Mouse (Mus musculus) cerebellum, adult 9-11 months (tissue): ENCODE measurements at regions not wholly inside any gene's neighbourhood (a gene's known extent, or its start where the extent isn't known, plus 50 kb on each side); places are given as distances from the start of the nearest gene placed in this dataset.
A peak's percentile ranks its signal among the peaks of the same experiment; 100 is the strongest.

Experiments used
- DNase-seq: peaks from one replicate; pipeline ENCODE4 v3.0.0; 2022

DNA sequence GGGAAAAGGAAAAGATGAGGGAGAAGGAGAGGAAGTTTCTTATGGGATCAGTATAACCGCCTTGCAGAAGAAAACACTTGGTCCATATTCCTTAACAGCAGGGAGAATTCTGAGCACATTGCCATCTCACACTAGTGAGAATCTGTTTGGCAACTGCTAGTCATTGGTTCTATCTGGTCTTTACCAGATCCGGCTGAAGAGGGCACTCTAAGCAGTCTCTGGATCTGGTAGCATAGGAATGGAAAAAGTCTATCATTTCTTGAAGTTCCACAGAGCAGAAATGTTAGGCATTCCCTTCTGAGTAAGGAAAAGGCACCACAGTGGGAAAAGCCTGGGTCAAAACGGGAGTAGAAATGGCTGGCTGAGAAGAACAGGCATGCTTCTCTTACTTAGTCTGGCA is 315.4 kb upstream of the Apob start:
- no peak for DNase-seq

DNA sequence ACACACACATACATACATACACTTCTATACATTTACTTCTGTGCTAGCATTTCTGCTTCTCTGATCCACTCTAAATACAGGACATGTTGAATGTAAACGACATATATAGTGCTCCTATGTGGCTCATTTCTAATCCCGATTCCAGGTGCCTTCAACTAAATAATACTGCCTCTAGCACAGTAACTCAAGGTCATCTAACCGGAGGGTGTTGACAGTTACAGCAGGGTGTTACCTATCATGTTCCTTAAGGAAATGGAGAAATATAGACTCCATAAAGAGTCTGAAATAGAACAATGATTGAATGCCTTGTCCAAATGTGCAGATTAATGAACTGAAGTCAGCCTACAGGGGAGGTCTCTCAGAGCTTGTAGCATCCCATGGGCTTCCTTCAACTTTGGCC is 307.3 kb upstream of the Apob start:
- no peak for DNase-seq

DNA sequence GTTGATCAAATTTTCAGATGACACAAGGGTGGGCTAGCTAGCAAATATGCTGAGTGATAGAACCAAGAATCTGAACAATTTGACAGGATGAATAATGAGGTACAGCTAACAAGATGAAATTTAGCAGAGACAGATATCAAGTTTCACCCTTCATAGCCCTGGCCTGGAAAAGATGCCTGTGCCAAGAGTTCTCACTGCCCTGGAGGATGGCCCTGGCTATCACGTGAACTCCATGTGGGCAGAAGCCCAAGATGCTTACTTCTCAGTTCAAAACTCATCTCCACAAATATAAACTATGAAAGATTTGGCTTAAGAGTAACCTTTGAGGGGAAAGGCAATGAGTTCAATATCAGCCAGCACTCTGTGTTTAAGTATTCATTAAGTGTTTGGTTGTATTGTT is 306.9 kb upstream of the Apob start:
- no peak for DNase-seq

DNA sequence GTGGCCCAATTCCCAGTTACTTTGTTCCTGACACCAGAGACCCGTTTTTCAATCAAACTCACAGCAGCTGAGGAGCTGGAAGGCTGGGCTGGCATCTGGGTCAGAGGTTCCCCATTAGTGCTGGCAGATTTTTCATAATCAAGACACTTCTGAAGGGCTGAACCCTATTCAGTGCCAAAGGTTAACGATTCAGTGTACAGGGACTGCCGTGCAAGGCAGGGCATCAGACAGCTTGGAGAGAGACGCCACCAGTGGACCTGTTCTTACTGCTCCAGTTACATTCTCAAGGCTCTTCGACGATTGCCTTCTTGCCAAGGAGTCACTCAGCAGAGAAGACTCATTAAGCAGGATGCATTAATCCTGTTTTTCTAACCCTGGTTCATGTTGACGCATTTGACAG is 285.5 kb upstream of the Apob start:
- no peak for DNase-seq

DNA sequence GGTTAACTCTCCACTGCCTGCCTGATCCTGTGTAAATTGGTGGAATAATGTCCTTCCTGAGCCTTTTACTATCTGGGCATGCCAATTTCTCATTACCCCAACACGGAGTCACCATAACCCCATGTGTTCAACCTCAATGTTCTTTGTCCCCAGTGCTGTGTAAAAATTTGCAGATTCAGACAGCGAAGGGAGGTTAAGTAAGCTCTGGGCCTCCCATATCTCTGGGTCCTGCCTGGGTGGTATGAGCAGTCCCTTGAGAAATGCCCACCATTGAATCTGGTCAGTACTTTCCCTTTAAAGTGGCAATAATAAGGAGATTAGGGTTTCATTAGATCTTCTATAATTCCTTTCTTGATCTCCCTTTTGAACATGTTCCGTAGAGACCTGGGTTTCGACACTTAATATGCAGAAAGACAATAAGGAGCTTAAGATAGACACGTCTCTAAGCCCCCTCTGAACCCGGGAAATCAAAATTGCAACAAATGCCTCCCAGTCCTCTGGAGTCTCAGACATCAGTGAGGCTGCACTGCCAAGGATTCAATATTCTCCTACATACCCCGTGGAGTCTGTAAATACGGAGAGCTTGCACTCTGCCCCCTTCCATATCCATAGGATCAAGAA is 279.0 kb upstream of the Apob start:
- no peak for DNase-seq

DNA sequence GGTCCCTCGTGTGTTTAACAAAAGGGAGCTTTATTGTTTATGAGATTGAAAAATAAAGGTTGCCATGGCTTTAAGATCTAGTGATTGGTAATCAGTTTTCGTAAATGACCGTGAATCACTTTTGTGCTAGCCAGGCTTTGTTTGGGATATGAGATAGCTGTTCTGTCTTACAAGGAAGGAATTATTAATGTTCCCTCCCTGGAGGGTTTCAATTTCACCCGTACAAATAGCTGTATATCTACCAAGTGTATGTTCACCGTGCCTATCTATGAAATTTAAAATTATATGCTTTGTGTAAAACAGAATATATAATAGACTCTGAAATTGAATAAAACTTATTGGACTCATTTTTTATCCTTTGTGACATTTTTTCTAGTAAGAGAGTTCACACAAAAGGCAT is 268.3 kb upstream of the Apob start:
- no peak for DNase-seq

DNA sequence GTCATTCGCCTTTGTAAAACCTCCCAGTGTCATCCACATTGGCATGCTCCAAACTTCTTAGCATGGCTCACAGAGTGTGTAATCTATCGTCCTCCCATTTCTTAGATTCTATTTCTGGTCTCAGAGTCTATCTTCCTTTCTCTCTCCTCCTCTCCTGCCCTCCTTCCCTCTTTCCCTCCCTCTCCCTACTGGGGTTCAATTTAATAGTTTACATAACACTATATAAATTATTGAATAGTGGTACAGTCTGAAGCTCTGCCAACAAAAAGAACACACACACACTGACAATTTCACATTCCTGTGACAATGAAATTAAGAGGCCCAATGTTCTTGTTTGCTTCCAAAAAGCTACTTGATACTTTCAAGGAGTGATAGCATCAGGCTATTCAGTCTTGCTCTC is 267.6 kb upstream of the Apob start:
- DNase-seq = no peak

DNA sequence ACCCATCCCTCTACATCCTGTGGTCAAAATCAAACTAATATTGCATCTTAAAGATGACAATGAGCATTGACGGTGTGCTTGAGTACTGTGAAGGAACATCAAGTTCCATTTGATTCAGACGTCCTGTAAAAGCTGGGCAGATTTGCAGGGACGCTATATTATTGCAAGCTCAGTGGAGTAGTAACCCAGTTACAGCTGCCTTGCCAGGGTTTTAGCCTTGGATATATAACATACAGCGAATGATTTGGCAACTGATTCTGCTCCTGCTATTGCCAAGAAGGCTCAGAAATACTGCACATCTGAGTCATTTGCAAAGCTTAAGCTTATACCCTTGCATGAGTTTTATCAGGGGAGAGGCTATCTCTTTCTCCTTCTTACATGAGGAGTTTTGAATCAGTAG is 262.4 kb upstream of the Apob start:
- DNase-seq = no peak

DNA sequence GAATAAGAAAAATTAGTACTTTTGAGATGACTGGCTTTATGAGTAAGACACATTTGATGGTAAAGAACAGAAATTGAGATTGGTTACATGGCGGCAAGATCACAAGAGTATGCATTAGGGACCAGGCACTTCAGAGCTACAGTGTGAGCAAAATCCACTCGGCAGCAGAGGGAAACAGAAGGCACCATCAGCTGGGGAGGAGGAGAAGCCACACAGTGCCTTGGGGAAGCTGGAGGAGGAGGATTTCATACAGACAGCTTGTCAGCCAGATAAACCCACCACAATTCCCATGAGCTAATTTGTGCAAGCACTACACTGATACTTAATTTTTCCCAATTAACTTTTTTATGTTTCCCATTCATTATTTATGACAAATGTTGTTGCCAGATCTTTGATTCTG is 258.9 kb upstream of the Apob start:
- DNase-seq = no peak

DNA sequence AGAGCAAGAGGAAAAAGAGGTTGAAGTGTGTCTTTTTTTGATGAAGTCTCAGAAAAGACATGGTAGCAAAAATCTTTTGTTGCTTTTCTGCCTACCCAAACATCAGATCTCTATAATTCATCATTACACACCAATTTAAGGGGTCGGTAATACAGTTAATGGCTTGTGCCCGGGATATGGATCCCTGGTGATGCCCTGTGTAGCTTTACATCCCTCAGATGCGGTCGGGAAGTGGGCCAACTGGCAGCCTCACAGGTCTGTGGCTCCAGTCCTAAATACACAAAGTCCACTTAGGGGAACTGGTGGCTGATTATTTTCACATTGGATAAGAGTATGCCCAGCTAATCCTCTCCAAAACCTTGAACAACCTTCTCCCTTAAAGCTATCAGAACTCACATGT is 258.4 kb upstream of the Apob start:
- DNase-seq = no peak

DNA sequence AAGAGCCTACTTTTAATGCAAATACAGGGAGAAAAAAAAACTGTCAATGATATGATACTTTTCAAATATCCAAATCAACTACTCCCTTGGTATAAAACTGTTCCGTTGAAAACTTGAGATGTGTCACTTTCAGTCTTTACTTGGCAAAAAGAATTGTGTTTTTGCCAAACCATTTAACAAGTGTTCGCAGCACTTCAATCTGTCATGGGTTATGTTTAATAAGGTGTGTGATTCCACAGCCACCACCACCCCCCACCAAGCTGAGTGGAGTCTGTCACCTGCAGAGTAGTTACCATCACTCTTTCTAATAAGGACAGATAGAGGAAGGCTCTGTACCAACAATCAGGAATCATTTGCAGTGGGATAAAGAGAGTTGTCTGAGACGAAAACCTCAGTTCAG is 252.5 kb upstream of the Apob start:
- DNase-seq = no peak

DNA sequence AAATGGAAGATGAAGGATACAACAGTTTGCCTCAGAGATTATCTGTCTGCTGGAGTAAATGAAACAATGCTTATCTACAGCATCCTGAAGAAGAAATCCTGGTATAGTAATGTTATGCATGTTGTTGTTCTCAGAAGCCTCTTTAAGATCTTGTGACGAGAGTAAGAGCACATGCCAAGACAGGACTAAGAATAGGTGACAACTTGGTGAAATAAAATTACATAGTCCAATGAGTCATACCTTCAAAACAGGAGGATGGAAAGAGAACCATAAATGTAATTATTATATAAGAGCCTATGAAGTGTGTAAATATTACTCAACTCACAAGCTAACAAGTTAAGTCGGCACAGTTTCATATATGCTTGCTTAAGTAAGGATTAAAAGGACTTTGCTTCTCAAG is 239.4 kb upstream of the Apob start:
- DNase-seq = no peak

DNA sequence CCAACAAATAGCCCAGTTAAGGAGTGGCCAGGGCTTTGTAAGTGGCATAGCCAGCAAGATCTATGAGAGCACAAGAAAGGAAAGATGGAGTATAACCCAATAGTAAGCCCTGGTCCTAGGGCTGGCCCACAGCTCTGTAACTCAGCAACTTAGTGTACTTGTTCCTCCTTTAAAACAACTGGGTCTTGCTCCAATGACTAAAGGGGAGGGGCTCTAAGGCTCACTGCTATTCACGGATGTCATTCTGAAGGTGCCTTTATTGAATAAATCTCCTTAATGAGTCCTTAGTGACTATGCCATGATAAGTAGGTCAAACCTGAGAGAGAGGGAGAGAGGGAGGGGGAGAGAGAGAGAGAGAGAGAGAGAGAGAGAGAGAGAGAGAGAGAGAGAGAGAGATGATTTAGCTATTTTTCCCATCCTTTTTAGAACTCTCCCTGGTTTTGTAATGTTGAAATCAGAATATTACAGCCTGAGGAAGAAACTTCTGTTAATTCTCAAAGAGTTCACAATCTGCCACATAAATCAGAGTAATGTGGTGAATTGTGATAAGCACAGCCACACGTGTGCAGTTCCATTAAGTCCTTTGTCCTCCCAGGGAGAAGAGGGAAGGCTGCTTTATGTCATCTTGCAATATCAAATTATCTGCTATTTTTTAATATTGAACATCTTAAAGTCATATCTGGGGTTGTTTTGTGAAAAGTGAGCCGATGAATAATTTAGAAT is 238.7 kb upstream of the Apob start:
- no peak for DNase-seq

DNA sequence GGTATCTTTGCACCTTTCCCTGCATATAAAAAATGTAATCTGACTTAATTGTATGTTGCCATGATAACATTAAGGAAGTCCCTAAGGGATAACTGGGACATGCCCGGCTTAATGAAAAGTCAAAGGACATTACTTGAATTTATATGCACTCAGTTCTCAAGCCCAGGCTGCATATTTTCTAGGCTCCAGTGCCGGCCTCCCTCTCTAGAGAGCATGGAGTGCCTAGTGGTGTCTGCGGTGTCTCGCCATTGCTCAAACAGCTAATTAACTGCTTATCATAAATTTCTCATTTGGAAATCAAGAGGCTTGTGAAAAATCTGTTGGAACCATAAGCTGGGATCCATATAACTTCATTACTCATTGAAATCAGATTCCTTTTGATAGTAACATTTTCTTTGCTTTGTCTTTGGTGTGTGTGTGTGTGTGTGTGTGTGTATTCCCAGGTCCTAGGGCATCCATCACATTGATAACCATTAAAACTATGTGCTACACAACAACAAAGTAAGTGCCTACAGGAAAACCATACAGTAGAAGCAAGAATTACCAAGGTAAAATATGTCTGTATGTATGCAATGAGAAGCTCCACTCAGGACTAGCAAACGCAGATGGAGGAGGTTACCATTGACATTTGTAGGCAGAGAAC is 238.0 kb upstream of the Apob start:
- DNase-seq = no peak

DNA sequence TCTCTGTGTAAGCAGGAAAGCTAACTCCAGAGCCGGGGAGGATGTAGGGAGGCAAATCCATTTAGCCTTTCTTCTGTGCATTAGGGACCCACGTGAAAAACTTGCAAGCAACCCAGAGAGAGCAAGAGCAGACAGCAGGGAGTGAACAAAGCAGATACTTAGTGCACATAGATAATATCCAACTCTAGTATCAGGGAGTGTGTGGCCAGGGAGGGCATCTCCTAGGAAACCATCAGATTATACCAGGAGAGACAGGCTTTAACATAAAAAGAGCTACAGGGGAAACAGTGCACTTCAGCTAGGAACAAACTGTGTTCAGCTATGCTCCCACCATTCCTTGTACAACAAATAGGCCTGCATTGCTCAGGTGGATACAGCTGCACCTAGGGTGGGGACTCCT is 230.7 kb upstream of the Apob start:
- no peak for DNase-seq

DNA sequence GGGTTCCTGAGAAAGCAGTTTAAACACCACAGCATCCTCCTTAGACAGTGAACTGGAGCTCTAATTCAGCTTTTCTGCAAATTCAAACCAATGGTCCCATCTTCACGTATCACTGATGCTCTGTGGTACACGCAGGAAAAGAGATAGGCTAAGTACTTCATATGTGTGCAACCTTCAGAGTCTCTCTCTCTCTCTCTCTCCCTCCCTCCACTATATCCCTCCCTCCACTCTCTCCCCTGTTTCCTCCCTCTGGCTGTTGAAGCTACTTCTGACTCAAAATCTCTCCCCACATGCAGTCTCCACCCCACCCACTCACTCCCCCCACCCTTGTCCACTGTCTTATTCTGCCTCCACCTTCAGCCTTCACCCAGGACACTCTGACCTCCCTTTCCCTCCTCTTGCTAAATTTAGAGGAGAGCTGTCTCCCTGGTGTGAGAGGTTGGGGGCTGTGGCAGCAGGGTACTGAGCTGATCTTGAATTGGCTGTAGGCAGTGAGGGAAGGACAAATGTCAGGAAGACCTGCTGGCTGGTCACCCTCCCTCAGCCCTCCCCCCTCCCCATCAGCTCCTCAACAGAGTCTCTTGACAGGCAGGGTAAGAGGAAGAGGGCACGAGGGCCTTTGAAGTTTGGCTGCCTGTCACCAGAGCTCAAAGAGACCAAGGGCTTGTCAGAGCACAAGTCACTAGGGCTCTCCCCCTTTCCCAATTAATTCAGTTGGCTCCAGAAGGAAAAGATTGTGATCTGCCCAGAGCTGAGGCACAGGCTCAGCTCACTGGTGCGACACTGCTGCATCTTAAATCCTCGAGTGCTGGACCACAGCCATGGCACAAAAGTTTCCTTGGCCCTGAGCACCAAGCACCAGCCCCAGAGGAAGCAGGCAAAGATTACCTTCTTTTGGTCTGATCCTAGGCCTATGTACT is 227.9 kb upstream of the Apob start:
- no peak for DNase-seq

DNA sequence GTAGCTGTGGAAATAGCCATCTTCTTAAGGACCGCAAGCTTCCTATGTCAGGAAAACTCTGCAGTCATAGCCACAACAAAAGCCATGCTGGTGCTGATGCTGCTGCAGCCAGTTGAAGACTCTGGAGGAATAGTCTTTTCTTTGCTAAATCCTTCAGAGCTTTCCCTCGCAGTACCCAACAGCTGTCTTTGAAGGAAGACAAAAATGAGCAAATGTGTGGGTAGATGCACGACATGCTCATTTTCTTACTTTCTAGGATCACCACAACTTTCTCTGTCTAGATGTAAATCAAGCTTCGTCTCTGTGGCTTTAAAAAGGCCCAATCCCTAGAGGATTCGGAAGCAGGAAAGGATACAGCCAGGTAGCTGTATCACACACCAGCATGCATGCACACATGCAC is 222.6 kb upstream of the Apob start:
- DNase-seq = no peak

DNA sequence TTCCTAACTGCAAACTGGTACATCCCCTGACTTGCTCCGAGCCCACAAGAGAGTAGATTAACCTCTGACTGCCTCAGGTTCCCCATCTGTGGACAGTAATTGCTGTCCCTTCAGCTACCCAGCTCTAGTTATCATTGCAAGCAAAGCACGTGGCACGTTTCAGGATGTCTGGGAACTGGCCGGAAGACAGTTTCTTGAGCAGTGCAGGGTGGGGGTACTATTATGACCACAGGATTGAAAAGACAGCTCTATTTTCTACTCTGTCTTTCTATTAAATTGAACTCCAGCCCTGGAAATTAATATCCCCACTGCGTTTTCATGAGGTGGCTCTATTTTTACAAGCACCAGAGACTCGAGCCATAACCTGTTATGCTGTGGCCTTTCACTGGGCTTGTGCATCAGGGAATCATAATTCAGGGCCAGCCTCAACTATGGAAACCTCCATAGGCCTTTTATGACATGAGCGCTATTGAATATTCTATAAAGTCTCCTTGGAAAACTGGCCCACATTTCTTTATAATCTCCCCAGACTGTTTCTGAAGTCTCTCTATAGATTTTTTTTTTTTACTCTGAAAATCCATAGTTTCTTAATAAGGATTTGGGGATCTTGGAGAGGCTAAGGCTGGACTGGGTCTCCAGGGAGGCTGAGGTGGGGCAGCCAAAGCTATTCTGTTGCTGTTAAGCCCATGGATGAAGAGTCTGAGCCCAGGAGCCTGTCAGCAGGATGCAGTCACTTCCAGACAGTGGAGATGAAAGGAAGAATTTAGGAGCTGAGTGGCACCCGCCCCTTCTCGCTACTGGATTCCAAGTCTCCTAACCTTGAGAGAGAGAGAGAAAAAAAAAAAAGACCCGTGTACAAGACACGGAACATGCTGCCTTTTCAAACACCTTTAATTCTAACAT is 212.4 kb upstream of the Apob start:
- no peak for DNase-seq

DNA sequence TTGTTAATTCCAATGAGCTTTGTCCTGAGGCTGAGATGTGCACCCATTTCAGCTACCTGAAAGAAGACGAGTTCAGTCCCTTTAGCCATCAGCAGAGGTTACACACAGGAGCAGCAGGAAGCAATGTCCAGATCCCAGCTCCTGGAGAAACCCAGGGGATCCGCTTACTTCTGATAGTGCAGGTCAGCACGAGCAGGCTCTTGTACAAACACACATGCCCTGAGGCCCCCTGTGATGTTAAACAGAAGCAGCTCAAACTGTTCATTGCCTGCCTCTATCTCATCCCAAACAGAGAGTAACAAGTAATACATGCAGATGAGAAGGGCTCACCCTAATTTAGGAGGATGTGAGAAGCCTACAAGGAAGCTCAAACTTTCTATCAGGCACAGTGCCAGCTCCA is 203.3 kb upstream of the Apob start:
- no peak for DNase-seq

DNA sequence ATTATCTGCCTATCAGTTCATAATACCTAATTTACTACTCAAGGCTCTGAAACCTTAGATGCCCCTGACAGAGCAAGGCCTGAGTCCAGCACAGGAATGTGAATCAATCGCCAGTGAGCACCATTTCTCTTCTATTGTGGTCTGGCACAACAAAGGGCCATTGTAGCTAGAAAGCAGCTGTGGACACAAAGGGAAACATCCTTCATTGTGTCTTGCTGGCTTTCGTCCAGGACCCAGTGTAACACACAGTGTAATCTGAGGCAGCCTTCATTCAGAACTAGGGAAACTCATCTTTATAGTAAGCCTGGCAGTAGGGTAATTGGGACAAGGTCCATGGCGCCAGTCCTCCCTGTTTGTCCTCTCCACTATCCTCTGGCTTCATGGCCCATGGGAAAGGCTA is 201.1 kb upstream of the Apob start:
- DNase-seq = peak; percentile 14

DNA sequence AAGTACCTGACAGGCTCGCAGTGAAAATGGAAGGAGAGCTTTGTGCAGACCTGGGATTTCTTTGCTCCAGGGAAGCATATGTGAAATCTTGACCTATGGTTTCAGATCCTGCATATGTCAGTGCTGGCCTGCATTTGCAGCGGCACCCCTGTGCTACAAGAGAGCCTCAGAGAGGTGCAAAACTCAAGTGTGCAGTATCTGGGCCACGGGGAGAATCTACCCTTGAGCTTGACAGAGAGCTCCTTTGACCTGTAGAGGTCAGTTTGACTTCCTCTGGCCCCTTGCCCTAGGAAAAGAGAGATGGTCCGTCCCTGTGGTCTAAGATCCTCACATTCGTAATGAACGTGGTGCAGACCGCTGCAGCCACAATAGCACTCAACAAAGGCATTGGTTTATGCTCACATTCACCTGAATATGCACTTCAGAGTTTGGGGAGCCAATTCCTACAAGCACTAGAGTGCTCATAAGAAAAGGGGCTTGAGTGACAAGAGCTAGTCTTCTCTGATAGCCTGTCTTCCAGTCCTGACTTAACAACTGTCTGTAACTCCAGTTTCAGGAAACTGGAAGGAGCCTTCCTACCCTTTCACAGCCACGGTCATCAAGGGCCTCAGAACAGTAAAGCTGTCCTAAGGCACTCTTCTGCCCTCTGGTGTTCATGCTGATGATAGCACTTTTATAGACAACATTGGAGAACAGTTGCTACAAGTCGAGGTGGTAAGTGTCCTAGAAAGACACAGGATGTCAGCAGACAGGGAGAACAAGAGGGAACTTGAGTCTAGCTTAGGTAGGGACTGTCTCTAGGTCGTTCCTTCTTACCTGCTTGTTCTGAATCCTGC is 200.0 kb upstream of the Apob start:
- DNase-seq = peak; percentile 27

DNA sequence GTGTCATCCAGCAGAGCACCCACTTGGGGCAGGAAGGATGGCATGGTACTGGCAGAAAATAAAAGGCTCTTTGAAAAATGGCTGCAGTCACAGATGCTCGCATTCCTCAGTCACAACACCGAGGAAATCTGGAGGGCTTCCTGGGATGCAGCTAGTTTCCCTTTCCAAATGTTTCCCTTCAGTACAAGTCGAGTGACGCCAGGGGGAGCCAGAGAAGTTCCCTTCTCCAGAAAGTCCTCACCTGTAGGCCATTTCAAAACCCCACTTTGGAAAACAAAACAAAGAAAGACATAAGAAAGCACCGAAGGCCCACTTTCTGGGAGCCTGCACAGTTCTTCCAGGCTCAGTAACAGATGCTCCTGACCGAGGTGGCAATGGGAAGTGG is 199.4 kb upstream of the Apob start:
- no peak for DNase-seq
